Mouse (Mus musculus) CD4-positive naive resting alpha-beta T cell, adult 57 days (primary cell): ENCODE results near the gene Dnaja4. TPM values are rescaled to one million over a fixed set of nuclear protein-coding genes. Genes with fewer than 3 reads are reported as not detected.

Experiments used
- total RNA-seq: library from RNA; stranded (reverse); gene quantifications from one replicate; pipeline ENCODE4 v1.2.4, GENCODE M21; 2023

Gene Dnaja4
- 15.8 TPM for total RNA-seq

GRCm38 (mm10) chr9:54698318-54699086, at the start of gene Dnaja4:
TSS of gene Dnaja4 (plus strand) at chr9:54698873.

GRCm38 (mm10) chr9:54661605-54662377, 36.9 kb upstream of the Dnaja4 start, which contains the start of gene Acsbg1:
TSS of gene Acsbg1 (minus strand) at chr9:54661870.

GRCm38 (mm10) chr9:54733921-54734638, 35.4 kb downstream of the Dnaja4 start, which contains the start of gene Wdr61:
TSS of gene Wdr61 (minus strand) at chr9:54734519.

GRCm38 (mm10) chr9:54764561-54765217, 66.0 kb downstream of the Dnaja4 start, which contains the start of gene Crabp1:
TSS of gene Crabp1 (plus strand) at chr9:54764748.

Other genes with a start within 250 kb of the Dnaja4 start
- 0.56 TPM for gene Dmxl2, start 197.2 kb upstream of the Dnaja4 start, total RNA-seq
- not detected for gene Sh2d7, start 159.9 kb upstream of the Dnaja4 start, total RNA-seq
- gene Cib2, start 138.7 kb upstream of the Dnaja4 start, total RNA-seq = not detected
- 41.4 TPM for gene Idh3a, start 112.5 kb upstream of the Dnaja4 start, total RNA-seq
- 9.2 TPM for gene Acsbg1, start 37.0 kb upstream of the Dnaja4 start, total RNA-seq
- 46.5 TPM for gene Wdr61, start 35.6 kb downstream of the Dnaja4 start, total RNA-seq
- not detected for gene Crabp1, start 65.9 kb downstream of the Dnaja4 start, total RNA-seq
- gene Ireb2, start 164.9 kb downstream of the Dnaja4 start, total RNA-seq = 36.5 TPM
- gene Hykk, start 218.4 kb downstream of the Dnaja4 start, total RNA-seq = 1.5 TPM